Mouse (Mus musculus): ENCODE measurements at regions not wholly inside any gene's neighbourhood (a gene's known extent, or its start where the extent isn't known, plus 50 kb on each side); places are given as distances from the start of the nearest gene placed in this dataset.
A peak's percentile ranks its signal among the peaks of the same experiment; 100 is the strongest.

DNA sequence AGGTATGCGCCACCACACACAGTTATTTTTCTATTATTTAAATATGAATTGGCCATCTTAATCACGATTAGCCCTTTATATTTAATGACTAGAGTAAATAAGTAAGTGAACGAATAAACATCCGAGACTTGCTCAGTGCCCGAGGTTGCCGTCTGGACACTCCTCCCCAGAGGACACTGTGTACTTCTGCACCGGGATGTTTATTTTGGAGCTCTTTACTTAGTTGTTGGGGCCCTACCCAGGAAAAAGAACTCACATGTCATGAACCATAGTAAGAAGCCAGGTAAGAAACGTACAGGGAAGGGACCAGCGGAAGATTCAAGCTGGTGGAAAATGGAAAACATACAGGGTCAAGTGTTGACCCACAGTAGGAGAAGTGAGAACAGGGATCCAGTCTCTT lies 89.0 kb downstream of the Akr1d1 start:
- DNase-seq: peak; percentile 95

DNA sequence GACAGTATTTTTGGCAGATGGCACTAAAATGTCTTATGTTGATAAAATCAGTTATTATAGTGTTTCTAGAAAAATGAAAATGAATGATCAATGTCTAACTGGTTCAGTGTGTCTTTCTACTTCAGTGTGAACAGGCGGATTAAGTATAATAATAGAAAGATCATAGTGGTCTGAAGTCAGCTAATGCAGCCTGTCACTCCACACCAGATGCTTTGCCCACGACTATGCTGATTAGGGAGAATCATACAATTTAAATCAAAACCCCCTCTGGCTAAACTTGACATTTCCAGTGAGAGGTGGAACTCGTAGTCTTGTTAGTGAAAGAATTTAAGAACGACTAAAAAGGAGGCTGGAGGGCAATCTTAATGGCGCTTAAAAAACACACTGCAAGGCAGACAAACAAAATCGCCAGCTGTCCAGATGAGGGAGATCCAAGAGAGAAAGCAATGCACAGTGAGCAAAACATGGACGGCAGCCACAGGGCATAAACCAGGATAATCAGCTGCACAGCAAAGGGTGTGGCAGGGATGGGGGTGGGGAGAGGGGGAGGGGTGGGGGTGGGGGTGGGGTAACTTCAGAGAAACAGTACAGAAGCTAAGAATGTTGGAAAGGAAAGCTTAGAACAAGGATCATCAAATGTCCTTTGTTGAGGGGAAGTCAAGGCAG lies 91.5 kb downstream of the Akr1d1 start:
- peak; percentile 80 for DNase-seq

- peak; percentile 62 for DNase-seq
These were observed 92.3 kb downstream of the Akr1d1 start for GRCm38 (mm10) chr6:37622273-37622672.

DNA sequence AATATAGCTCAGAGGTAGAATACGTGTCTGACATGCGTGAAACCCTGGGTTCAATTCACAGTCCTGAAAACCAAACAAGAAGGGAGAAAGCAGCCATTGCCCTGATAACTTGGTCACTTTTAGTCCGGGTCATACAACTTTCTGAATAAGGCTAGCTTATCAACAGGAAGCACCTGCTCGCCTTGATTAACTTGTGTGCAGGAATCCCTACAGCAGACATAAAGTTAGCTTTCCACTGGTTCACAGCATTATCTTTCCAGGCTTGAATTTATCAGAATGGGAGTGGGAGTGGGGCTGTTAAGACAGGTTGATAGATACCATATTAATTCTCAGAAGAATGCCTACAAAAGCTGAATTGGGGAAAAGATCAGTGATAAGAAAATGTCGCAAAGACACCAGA lies 97.2 kb downstream of the Akr1d1 start:
- peak; percentile 96 for DNase-seq

DNA sequence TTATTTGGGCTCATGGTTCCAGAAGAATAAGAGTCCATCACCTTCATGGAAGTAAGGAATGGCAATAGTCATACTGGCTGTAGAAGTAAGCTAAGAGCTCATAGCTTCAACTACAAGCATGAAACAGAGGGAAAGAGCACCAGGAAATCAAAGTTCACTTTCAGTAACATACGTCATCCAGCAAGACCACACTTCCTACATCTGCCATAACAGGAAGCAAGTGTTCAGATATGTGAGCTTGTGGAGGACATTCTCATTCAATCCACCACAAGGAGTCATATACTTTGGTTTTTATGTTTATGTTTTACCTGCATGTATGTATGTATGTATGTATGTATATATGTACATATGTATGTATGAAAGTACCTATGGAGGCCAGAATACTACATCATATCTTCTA lies 104.0 kb downstream of the Akr1d1 start:
- no peak for DNase-seq

DNA sequence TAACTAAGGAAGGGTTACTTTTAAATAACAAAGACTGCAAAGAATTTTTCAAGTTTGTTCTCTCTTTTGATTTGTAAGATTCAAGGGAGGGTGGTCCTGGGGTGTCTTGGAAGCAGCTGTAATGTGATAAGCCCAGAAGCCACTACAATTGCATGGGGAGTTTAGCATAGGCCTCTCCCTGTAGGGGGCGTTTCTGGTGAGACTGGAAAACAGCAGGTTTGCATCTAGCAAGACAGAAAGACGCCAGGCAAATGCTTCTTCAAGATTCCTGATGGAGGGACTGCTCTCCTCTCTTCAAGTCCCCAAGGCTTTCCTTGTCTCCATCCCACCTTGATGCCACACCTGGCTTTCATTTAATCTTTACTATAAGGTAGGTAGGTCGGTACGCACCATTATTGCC lies 112.1 kb downstream of the Akr1d1 start:
- DNase-seq: no peak

DNA sequence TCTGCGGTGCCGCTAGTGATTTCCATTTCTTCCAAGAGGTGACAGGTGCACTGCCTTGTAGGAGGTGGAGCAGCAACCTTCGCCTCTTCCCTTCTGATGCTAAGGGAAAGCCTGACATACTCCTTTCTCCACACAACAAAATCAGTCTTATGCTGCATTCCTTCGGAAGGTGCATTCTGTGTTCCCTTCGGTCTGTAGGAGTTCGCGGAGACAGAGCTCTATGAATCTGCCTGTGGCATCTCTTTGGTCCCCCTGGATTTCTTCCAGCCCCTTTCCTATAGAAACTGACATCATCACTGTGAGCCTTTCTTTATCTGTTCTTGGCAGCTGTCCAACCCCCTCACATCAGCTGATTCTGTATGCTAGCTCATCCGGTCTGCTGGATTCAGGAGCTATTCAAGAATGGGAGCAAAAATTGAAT lies 112.7 kb downstream of the Akr1d1 start:
- DNase-seq: no peak

DNA sequence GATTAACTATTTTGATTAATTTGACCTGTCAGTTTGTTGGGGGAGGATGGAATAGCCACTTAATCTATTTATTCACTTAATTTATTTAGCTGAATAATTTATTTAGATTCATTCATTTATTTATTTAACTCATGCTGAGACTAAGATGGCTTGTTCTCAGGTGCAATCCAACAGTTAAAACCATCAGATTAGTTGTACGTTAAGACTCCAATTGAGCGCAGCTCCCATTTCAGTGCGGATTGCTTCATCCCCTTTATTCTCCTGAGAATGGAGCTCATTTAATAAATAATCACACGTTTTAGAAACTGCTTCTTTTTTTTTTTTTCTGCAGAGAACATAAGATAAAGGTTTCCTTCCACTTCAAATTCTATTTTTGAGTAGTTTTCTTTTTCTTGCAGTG lies 113.2 kb downstream of the Akr1d1 start:
- no peak for DNase-seq

GRCm38 (mm10) chr6:37643718-37644117 lies 113.7 kb downstream of the Akr1d1 start:
- no peak for DNase-seq

DNA sequence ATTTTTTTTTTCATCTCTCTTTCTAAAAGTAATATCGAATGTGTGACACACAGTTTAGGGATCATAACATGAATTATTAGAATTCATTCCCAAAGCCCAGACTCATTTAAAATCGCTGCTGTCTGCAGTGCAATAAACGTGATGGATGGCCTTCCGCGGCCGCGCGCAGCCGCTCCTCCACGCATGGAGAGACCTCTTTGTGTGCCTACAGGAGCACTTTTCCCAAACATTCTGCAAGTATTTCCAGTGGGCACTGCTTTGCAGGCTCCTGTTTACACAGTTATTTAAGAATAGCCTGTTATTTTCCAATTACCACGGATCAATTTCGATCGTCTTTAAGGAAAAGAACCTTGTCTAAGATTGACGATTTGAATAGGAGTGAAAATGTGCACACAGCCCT lies 115.6 kb downstream of the Akr1d1 start:
- no peak for DNase-seq

- DNase-seq: peak; percentile 82
These were observed 127.3 kb downstream of the Akr1d1 start for GRCm38 (mm10) chr6:37657300-37657699.

DNA sequence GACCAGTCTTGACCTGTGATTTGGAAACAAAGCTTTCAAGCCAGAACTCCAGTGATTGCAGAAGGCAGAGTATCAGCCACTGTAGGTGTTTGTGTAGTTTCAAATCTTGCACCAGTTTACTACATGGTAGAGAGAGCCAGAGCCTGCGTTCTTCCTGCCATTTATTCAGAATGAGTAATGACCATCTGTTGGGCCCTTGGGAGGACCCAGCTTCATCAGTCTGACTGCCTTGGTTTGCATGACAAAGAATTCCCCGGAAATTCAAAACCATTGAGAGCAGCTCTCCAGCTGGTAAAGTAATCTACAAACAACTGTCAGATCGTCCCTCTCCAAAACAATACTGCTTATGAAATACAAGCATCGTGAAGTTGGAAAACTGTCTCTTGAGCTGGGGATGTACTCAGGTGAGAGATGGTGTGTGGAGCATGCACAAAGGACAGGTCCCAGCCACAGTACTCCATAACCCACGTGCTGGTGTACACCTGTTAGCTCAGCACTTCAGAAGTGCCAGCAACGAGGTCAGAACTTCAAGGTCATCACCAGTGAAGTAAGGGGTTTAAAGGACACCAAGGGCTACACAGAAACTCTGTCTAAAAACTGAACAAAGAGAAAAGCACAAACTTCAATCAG lies 128.2 kb downstream of the Akr1d1 start:
- DNase-seq: peak; percentile 93

DNA sequence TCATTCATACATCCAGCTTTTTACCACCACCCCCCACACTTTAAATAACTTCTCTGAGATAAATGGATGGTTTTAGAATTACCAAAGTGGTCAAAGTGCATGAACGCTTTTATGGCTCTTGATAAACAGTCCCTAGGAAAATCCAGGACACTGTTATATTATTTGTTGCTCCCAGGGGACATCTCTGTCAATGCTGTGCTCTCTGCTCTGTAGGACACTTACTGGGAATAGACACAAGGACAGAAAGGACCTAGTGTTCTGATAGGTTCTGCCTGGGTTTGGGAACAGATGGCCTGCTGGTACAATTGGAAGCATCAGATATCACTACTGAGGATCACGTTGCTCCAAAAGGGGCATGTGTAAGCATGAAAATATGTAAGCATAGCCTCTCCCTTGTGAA lies 132.8 kb downstream of the Akr1d1 start:
- DNase-seq: peak; percentile 61

DNA sequence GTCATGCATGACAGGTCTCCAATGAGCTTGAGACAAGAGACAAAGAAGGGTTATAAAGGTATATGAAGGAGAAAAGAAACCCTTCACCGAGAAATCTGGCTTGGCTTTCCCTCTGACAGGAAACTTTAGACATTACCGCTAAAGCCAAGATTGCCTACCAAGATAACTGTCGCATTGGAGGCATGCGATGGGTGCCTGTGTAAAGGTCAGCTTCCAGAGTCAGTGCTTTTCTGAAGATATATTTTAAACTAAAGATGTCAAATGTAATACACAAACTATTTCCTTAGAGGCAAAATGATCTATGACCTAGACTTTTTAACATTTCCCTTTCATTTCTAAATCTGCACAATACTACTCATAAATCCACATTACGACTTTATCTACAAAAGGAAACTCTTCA lies 135.6 kb downstream of the Akr1d1 start:
- no peak for DNase-seq

- DNase-seq: no peak
These were observed 139.4 kb downstream of the Akr1d1 start for GRCm38 (mm10) chr6:37669407-37669806.

- DNase-seq: no peak
These were observed 140.7 kb downstream of the Akr1d1 start for GRCm38 (mm10) chr6:37670701-37671100.

GRCm38 (mm10) chr6:37679871-37680270 lies 149.9 kb downstream of the Akr1d1 start:
- DNase-seq: no peak

DNA sequence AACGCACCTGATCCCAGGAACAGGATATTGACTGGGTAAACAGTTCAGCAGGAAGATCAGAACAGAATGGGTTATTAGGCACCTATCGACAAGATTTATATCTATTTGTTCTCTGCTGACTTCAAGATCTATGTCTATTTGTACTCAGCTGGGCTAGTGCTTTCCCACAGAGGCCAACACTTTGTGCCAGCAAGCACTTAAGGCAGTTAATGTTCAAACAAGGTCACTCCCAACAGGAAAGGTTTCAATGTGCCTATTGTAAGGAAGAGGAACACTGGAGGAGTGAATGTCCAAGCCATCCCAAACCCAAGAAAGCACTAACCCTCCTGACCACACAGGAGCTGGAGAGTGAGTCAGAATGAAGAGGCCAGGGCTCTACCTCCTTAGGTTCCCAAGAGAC lies 151.4 kb downstream of the Akr1d1 start:
- peak; percentile 29 for DNase-seq

DNA sequence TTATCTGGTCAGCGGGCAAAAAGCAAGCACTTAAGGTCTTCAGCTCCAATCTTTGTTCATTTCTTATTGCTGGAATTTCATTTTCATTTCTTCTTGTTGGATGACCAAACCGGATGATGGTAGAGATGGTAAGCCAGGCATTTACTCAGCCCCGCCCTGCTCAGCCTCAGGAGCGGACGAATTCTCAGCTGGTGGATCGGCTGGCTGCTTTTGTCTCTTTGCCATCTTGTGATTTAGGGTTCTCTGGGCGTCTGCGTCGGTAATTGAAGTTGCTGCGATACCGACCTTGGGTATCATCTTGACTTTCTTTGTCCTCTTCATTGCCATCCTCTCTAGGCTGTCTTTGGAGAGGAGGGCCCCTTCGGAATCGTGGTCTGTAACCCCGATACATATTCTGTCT lies 156.1 kb downstream of the Akr1d1 start:
- no peak for DNase-seq

GRCm38 (mm10) chr6:37688866-37689617 lies 159.1 kb downstream of the Akr1d1 start:
- no peak for DNase-seq

GRCm38 (mm10) chr6:37689696-37690095 lies 159.7 kb downstream of the Akr1d1 start:
- no peak for DNase-seq

- no peak for DNase-seq
These were observed 162.1 kb downstream of the Akr1d1 start for GRCm38 (mm10) chr6:37691976-37692644.

GRCm38 (mm10) chr6:37692758-37693157 lies 162.8 kb downstream of the Akr1d1 start:
- no peak for DNase-seq

GRCm38 (mm10) chr6:37696074-37696473 lies 166.1 kb downstream of the Akr1d1 start:
- no peak for DNase-seq
